Mouse (Mus musculus) CH12.LX (cell line): ENCODE measurements around the gene Lysmd1.

Experiments used
- CHD1 ChIP-seq: IDR thresholded peaks from 2 replicates; pipeline ENCODE4 v1.6.1; 2012; ENCODE audit warnings: low read depth, low read length, improper control_type of control experiment, inconsistent platforms
- CHD2 ChIP-seq: IDR thresholded peaks from 2 replicates; pipeline ENCODE4 v1.6.1; 2011; ENCODE audit warnings: low read length, improper control_type of control experiment
- CTCF ChIP-seq, 2 experiments: IDR thresholded peaks in 1 of 2; conservative IDR thresholded peaks in 1 of 2; 2 replicates each; pipeline ENCODE4 v1.5.1; 2011 to 2012; ENCODE audit warnings: low read depth in 2 of 2, low read length in 2 of 2, improper control_type of control experiment in 1 of 2, inconsistent platforms in 1 of 2, mild to moderate bottlenecking in 1 of 2, moderate library complexity in 1 of 2
- EP300 ChIP-seq: IDR thresholded peaks from 2 replicates; pipeline ENCODE4 v1.6.1; 2011; ENCODE audit warnings: low read length, improper control_type of control experiment
- GABPA ChIP-seq: IDR thresholded peaks from 2 replicates; pipeline ENCODE4 v1.6.1; 2012; ENCODE audit warnings: low read depth, low read length, improper control_type of control experiment, inconsistent platforms; ENCODE audit not compliant: insufficient replicate concordance
- HCFC1 ChIP-seq: IDR thresholded peaks from 2 replicates; pipeline ENCODE4 v1.6.1; 2012; ENCODE audit warnings: low read depth, mild to moderate bottlenecking, inconsistent platforms, low read length, improper control_type of control experiment
- JUN ChIP-seq: IDR thresholded peaks from 2 replicates; pipeline ENCODE4 v1.6.1; 2011; ENCODE audit warnings: low read depth, mild to moderate bottlenecking, low read length, improper control_type of control experiment, moderate library complexity; ENCODE audit not compliant: insufficient read depth
- MAX ChIP-seq: IDR thresholded peaks from 2 replicates; pipeline ENCODE4 v1.6.1; 2011; ENCODE audit warnings: low read length, improper control_type of control experiment
- POLR2A ChIP-seq: IDR thresholded peaks from 2 replicates; pipeline ENCODE4 v1.6.1; 2011; ENCODE audit warnings: low read depth, mild to moderate bottlenecking, improper control_type of control experiment, low read length
- POLR2AphosphoS2 ChIP-seq: IDR thresholded peaks from 2 replicates; pipeline ENCODE4 v1.6.1; 2011; ENCODE audit warnings: low read depth, low read length, improper control_type of control experiment
- RCOR1 ChIP-seq: conservative IDR thresholded peaks from 2 replicates; pipeline ENCODE4 v1.6.1; 2012; ENCODE audit warnings: low read depth, mild to moderate bottlenecking, inconsistent platforms, low read length, improper control_type of control experiment
- USF2 ChIP-seq: conservative IDR thresholded peaks from 2 replicates; pipeline ENCODE4 v1.6.1; 2011; ENCODE audit warnings: low read depth, low read length, improper control_type of control experiment
- ZKSCAN1 ChIP-seq: IDR thresholded peaks from 2 replicates; pipeline ENCODE4 v1.6.1; 2012; ENCODE audit warnings: low read depth, inconsistent platforms, low read length, improper control_type of control experiment, borderline replicate concordance

- TF ChIP-seq USF2 (no peak), JUN (no peak), CTCF (conservative IDR thresholded peaks at IDR 0.05 in 1 of 2, IDR thresholded peaks at IDR 0.05 in 1 of 2; ENCODE audit: low read depth in 2 of 2, low read length in 2 of 2) (no peak), ZKSCAN1 (no peak), EP300 (no peak), MAX (no peak), GABPA (no peak), CHD2 (no peak), HCFC1 (no peak; the same call in 1 of the 2 replicates), POLR2A (no peak), CHD1 (no peak), RCOR1 (no peak), POLR2AphosphoS2 (no peak)
Measured at GRCm38 (mm10) chr3:95141474-95141873, 7.6 kb downstream of the Lysmd1 start.
